Mouse (Mus musculus): ENCODE measurements at regions not wholly inside any gene's neighbourhood (a gene's known extent, or its start where the extent isn't known, plus 50 kb on each side); places are given as distances from the start of the nearest gene placed in this dataset.

DNA sequence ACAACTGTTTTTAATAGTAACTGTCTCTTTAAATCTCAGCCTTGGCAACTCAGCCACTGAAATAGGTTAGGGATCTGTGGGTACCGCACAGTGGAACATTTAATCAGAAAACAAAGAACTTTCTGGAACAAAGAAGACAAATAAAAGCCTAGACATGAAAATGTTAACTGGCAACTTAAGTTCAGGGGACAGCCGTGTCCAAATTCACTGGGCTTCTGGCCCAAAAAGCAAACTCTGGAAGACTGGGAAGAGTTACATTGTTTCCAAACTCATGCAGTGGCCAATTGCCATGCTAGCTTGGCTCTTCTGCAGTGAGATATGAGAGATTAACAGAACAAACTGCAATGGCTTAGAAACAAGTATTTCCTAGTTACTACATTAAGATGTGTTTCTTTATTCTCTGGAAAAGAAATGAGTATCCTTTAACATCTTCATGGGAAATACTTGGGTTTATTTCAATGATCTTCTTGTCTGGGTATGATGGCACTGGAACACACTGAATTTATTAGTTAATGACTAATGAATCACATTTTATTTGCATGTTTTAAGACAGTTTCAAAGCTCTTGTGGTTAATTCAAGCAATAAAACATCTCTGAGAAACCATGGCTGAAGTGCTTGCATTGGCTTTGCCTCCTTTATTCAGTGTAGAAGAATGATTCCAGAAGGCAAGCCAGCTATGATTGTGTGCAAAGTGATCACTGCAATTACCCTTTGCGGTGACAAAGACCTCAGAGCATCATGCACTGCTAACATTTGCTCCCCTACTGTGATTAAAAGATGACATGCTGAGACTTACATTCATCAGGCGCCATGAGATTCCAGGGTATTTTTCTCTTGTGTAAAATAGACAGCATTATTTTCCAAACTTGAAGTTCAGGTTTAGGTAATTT is 259.2 kb upstream of the Tbl1xr1 start:
- TF ChIP-seq POLR2A (IDR thresholded peaks at IDR 0.05; ENCODE audit: insufficient read depth, low read depth, low read length) (no peak), CTCF (IDR thresholded peaks at IDR 0.05) (no peak)
